Mouse (Mus musculus): ENCODE data around the gene 1600015I10Rik. TPM values are rescaled to one million over a fixed set of nuclear protein-coding genes. Genes with fewer than 3 reads are reported as not detected.
"Not testable (repeated sequence)": the region's sequence is repeated elsewhere in the genome, so short reads cannot be mapped to it uniquely, and the experiment has no call there.

1600015I10Rik gene
- polyA plus RNA-seq, 1 experiment from 2014 or later, result not detected

DNA sequence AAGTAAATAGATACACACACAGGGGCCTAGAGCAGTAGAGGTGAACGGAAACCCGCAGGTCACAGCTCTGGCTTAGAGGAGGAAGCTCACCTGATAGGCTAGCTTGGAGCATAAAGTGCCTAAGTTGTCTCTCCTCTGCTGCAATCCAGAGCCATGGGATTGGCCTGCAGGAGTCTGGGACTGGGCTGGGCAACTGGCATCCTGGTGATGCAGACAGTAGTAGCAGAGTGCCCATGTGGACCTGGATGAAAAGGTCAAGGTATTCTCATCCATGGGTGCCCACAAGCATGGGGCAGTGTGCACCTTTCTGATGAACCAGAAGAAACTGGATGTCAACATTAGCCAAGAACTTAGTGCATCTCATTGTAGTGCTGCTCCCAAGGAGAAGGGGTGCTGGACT lies 16.1 kb upstream of the 1600015I10Rik start:
- Histone ChIP-seq H3K9me3 (no peaks in the 10 kb centered on the region), H3K27me3 (no peaks in the 10 kb centered on the region), H3K36me3 (no peaks in the 10 kb centered on the region), H3K4me3 (no peak overlapping the region), H3K4me1 (no peaks in the 10 kb centered on the region), H3K9ac (no peak overlapping the region), H3K27ac (no peak overlapping the region), H3K4me2 (replicated peaks) (no peak overlapping the region)
- 94% methylated on average over 2 of the region's 2 CpGs for WGBS
- ATAC-seq (ENCODE audit: insufficient number of reproducible peaks, insufficient read depth, low FRiP score, low TSS enrichment), result no peak

- 71% methylated on average over 2 of the region's 2 CpGs for WGBS
- ATAC-seq (ENCODE audit: insufficient number of reproducible peaks, insufficient read depth, low FRiP score, low TSS enrichment), result no peak
- H3K36me3 ChIP-seq, result no peaks in the 10 kb centered on the region
- H3K4me2 ChIP-seq (replicated peaks), result no peak overlapping the region
- H3K27me3 ChIP-seq, result no peaks in the 10 kb centered on the region
- no peak overlapping the region for H3K9ac ChIP-seq
- no peak overlapping the region for H3K4me3 ChIP-seq
- H3K4me1 ChIP-seq, result no peaks in the 10 kb centered on the region
- no peaks in the 10 kb centered on the region for H3K9me3 ChIP-seq
- H3K27ac ChIP-seq, result no peak overlapping the region
Measured at GRCm38 (mm10) chr6:48949596-48949995, 19.9 kb downstream of the 1600015I10Rik start.

GRCm38 (mm10) chr6:48950676-48951075 lies 21.0 kb downstream of the 1600015I10Rik start:
- H3K4me2 ChIP-seq (replicated peaks), result no peak overlapping the region
- no peak for ATAC-seq (ENCODE audit: insufficient number of reproducible peaks, insufficient read depth, low FRiP score, low TSS enrichment)
- H3K27me3 ChIP-seq, result no peaks in the 10 kb centered on the region
- H3K4me1 ChIP-seq, result no peaks in the 10 kb centered on the region
- H3K9ac ChIP-seq, result no peak overlapping the region
- no peak overlapping the region for H3K4me3 ChIP-seq
- WGBS, result 84% methylated on average over 5 of the region's 5 CpGs
- H3K9me3 ChIP-seq, result no peaks in the 10 kb centered on the region
- no peaks in the 10 kb centered on the region for H3K36me3 ChIP-seq
- H3K27ac ChIP-seq, result no peak overlapping the region

GRCm38 (mm10) chr6:48951630-48952029 lies 21.9 kb downstream of the 1600015I10Rik start:
- Histone ChIP-seq H3K9me3 (no peaks in the 10 kb centered on the region), H3K36me3 (no peaks in the 10 kb centered on the region), H3K27ac (no peak overlapping the region), H3K4me3 (no peak overlapping the region), H3K4me2 (replicated peaks) (no peak overlapping the region), H3K9ac (no peak overlapping the region), H3K27me3 (no peaks in the 10 kb centered on the region), H3K4me1 (no peaks in the 10 kb centered on the region)
- 83% methylated on average over 6 of the region's 6 CpGs for WGBS
- ATAC-seq (ENCODE audit: insufficient number of reproducible peaks, insufficient read depth, low FRiP score, low TSS enrichment), result no peak

GRCm38 (mm10) chr6:48953220-48953619 lies 23.5 kb downstream of the 1600015I10Rik start:
- Histone ChIP-seq H3K36me3 (no peaks in the 10 kb centered on the region), H3K27ac (no peak overlapping the region), H3K9me3 (no peaks in the 10 kb centered on the region), H3K27me3 (no peaks in the 10 kb centered on the region), H3K4me3 (no peak overlapping the region), H3K4me2 (replicated peaks) (no peak overlapping the region), H3K4me1 (no peaks in the 10 kb centered on the region), H3K9ac (no peak overlapping the region)
- ATAC-seq (ENCODE audit: insufficient number of reproducible peaks, insufficient read depth, low FRiP score, low TSS enrichment), result no peak
- 81% methylated on average over 5 of the region's 5 CpGs for WGBS

DNA sequence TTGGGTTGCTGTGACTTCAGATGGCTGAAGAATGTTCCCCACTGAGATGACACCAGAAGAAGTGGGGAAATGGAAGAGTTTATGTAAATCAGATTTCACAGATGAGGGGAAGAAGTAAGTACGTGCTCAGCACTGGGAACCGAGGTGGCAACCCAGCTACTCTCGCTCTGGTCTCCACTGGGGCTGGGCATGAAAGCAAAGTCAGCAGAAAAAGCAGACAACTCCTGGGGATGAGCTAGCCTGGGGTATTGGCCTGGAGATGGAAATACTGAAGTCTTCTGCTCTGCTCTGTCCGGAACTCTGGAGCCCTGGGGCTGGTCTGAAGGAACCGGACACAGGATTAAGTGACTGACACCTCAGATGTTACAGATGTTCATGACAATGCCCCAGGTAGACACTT lies 24.5 kb downstream of the 1600015I10Rik start:
- Histone ChIP-seq H3K27ac (no peak overlapping the region), H3K36me3 (no peaks in the 10 kb centered on the region), H3K4me3 (no peak overlapping the region), H3K4me1 (no peaks in the 10 kb centered on the region), H3K9ac (no peak overlapping the region), H3K4me2 (replicated peaks) (no peak overlapping the region), H3K27me3 (no peaks in the 10 kb centered on the region), H3K9me3 (no peaks in the 10 kb centered on the region)
- 83% methylated on average over 5 of the region's 5 CpGs for WGBS
- ATAC-seq (ENCODE audit: insufficient number of reproducible peaks, insufficient read depth, low FRiP score, low TSS enrichment), result no peak

GRCm38 (mm10) chr6:48954946-48955345 lies 25.3 kb downstream of the 1600015I10Rik start:
- WGBS, result 43% methylated on average over 1 of the region's 1 CpGs
- Histone ChIP-seq H3K4me1 (no peaks in the 10 kb centered on the region), H3K4me2 (replicated peaks) (no peak overlapping the region), H3K9me3 (no peaks in the 10 kb centered on the region), H3K9ac (no peak overlapping the region), H3K27me3 (no peaks in the 10 kb centered on the region; the same call in 1 of the 2 replicates), H3K27ac (no peak overlapping the region), H3K36me3 (no peaks in the 10 kb centered on the region), H3K4me3 (no peak overlapping the region)
- ATAC-seq (ENCODE audit: insufficient number of reproducible peaks, insufficient read depth, low FRiP score, low TSS enrichment), result no peak

DNA sequence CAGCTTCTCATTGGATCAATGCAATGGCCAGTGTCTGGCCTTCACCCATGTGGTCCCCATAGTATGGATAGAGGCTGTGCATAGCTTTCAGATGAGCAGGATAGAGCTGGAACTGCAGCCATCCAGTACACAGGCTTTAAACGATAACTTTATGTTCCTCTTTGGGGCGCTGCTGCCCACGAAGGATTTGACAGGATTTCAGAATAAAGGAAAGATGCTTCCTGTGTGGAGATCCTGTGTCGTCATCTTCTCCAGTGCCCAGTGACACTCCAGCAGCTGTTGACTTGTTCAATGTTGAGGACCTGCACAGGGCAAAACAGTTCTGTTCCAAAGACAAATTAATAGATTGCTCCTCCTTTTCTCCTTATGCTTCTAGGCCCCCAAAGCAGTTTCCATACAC lies 27.1 kb downstream of the 1600015I10Rik start:
- Histone ChIP-seq H3K27me3 (no peaks in the 10 kb centered on the region; the same call in 1 of the 2 replicates), H3K4me1 (no peaks in the 10 kb centered on the region), H3K36me3 (no peaks in the 10 kb centered on the region), H3K27ac (no peak overlapping the region), H3K9me3 (no peaks in the 10 kb centered on the region), H3K4me3 (no peak overlapping the region), H3K4me2 (replicated peaks) (no peak overlapping the region), H3K9ac (no peak overlapping the region)
- 80% methylated on average over 4 of the region's 4 CpGs for WGBS
- no peak for ATAC-seq (ENCODE audit: insufficient number of reproducible peaks, insufficient read depth, low FRiP score, low TSS enrichment)

GRCm38 (mm10) chr6:48958053-48958452 lies 28.4 kb downstream of the 1600015I10Rik start:
- H3K27me3 ChIP-seq, result no peaks in the 10 kb centered on the region; the same call in 1 of the 2 replicates
- H3K4me1 ChIP-seq, result no peaks in the 10 kb centered on the region
- no peaks in the 10 kb centered on the region for H3K36me3 ChIP-seq
- no peaks in the 10 kb centered on the region for H3K9me3 ChIP-seq
- no peak overlapping the region for H3K27ac ChIP-seq
- H3K9ac ChIP-seq, result no peak overlapping the region
- no peak overlapping the region for H3K4me3 ChIP-seq
- WGBS, result 84% methylated on average over 1 of the region's 1 CpGs
- ATAC-seq (ENCODE audit: insufficient number of reproducible peaks, insufficient read depth, low FRiP score, low TSS enrichment), result no peak
- no peak overlapping the region for H3K4me2 ChIP-seq (replicated peaks)

GRCm38 (mm10) chr6:48959151-48959550 lies 29.5 kb downstream of the 1600015I10Rik start:
- H3K4me1 ChIP-seq; H3K27me3 ChIP-seq; H3K27ac ChIP-seq; ATAC-seq (ENCODE audit: insufficient number of reproducible peaks, insufficient read depth, low FRiP score, low TSS enrichment); H3K9me3 ChIP-seq; H3K9ac ChIP-seq; H3K36me3 ChIP-seq; H3K4me2 ChIP-seq (replicated peaks); H3K4me3 ChIP-seq: not testable (repeated sequence)
- whole genome bisulfite sequencing, result 27% methylated on average over 7 of the region's 7 CpGs

DNA sequence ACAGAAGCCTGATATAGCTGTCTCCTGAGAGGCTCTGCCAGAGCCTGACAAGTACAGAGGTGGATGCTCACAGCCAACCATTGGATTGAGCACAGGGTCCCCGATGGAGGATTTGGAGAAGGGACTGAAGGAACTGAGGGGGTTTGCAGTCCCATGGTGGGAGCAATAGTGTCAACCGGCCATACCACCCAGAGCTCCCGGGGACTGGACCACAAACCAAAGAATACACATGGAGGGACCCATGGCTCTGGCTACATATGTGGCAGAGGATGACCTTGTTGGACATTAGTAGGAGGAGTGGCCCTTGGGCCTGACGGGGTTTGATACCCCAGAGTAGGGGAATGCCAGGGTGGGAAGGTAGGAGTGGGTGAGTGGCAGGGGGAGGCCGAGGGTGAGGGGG lies 37.0 kb downstream of the 1600015I10Rik start:
- not testable (repeated sequence) for H3K4me1 ChIP-seq; H3K4me3 ChIP-seq; H3K4me2 ChIP-seq (replicated peaks); H3K9ac ChIP-seq; H3K27ac ChIP-seq; H3K36me3 ChIP-seq; H3K9me3 ChIP-seq; H3K27me3 ChIP-seq; ATAC-seq (ENCODE audit: insufficient number of reproducible peaks, insufficient read depth, low FRiP score, low TSS enrichment)
- WGBS, result 87% methylated on average over 5 of the region's 5 CpGs

GRCm38 (mm10) chr6:48967868-48968267 lies 38.2 kb downstream of the 1600015I10Rik start:
- Histone ChIP-seq H3K9ac (no peak overlapping the region), H3K27ac (no peak overlapping the region), H3K4me1 (no peaks in the 10 kb centered on the region), H3K27me3 (no peaks in the 10 kb centered on the region), H3K4me3 (no peak overlapping the region), H3K9me3 (no peaks in the 10 kb centered on the region), H3K36me3 (no peaks in the 10 kb centered on the region), H3K4me2 (replicated peaks) (no peak overlapping the region)
- no peak for ATAC-seq (ENCODE audit: insufficient number of reproducible peaks, insufficient read depth, low FRiP score, low TSS enrichment)

DNA sequence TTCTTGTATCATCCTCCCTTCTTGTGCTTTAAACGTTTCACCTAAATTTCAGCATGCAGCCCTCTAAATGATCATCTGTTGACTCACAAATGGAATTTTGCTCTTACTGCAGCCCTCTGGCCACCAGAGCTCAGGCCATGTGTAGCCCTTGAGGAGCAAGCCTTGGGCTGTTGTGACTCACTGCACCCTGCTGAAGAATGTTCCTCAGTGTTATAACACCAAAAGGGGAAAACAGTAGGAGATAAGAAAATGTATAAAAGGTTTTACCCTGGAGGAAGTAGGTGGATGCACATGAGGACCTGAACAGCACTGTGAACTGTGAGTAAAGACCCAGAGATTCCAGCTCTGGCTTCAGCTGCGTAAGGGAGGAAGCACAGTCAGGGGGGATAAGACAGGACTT lies 45.0 kb downstream of the 1600015I10Rik start, which contains the start of gene Doxl2:
Gene Doxl2, plus strand, starts transcription at position 301 of the 400 bp plus-strand sequence.
- no peaks in the 10 kb centered on the region for H3K27me3 ChIP-seq
- H3K9ac ChIP-seq, result no peak within 1 kb of the TSS
- no peaks in the 10 kb centered on the region for H3K9me3 ChIP-seq
- WGBS, result 79% methylated on average over 2 of the region's 2 CpGs
- no peak within 1 kb of the TSS for H3K27ac ChIP-seq
- no peak within 1 kb of the TSS for H3K4me2 ChIP-seq (replicated peaks)
- ATAC-seq (ENCODE audit: insufficient number of reproducible peaks, insufficient read depth, low FRiP score, low TSS enrichment), result no peak
- no peak within 1 kb of the TSS for H3K4me3 ChIP-seq
- H3K36me3 ChIP-seq, result no peaks in the 10 kb centered on the region
- H3K4me1 ChIP-seq, result no peaks in the 10 kb centered on the region

Data from embryonic facial prominence, embryonic 12.5 days (tissue).